Mouse (Mus musculus) lung, postnatal 0 days (tissue): ENCODE measurements around the gene Nedd4.

Source experiments
- CTCF ChIP-seq: IDR thresholded peaks from 2 replicates; pipeline ENCODE4 v1.5.1; 2016; ENCODE audit warnings: antibody characterized with exemption, mild to moderate bottlenecking
- EP300 ChIP-seq: IDR thresholded peaks from 2 replicates; pipeline ENCODE4 v1.6.1; 2016; ENCODE audit warnings: antibody characterized with exemption, mild to moderate bottlenecking, control low read depth

DNA sequence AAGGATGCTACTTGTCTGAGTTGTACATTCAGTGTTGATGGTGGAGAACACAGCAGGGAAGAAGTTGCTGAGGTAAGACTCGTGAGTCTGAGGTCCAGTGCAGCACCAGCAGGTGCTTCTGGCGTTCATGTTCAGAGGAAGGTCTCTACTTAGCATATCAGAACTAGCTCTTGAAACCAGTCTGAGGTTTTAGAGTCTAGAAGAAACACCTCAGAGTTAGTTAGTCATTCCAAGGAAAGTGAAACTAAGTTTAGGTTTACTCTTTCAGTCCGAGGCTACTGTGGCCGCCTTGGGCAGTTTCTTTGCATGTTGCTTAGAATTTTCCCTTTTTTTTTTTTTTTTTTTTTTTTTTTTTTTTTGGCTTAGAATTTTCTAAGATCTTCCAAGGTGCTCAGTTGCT lies 16.6 kb downstream of the Nedd4 start:
- TF ChIP-seq CTCF (no peak), EP300 (no peak)
